Mouse (Mus musculus): Measurements from ENCODE around the gene Elk3. TPM values are rescaled to one million over a fixed set of nuclear protein-coding genes. Genes with fewer than 3 reads are reported as not detected.

The Elk3 gene
- polyA plus RNA-seq, 1 experiment from 2014 or later: 12.2 TPM

DNA sequence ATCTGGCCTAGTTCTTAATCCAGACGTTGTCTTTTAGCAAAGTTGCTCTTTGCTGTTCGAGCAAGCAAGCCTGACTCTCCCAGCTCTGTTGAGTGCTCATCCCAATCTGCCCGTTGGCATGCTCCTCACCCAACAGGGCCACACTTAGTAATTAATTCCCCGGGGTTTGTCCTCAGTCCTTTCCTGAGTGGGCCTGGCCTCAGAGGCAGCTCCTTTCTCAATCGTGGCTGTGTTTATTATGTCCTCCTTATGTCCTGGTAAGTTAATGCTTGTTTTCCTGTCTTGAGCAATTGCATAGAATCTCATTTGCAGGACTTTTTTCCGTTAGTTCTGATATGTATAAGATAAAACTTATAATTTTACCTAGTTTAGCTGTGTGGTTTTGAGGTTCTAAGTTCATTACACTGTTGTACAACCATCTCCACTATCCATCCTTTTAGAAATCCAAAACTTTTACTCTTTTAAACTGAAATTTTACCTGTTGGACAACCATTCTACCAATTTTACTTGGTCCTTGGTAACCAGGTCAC lies 77.2 kb downstream of the Elk3 start:
- H3K4me2 ChIP-seq: no peak overlapping the region
- WGBS: 89% methylated on average over 6 of the region's 6 CpGs

DNA sequence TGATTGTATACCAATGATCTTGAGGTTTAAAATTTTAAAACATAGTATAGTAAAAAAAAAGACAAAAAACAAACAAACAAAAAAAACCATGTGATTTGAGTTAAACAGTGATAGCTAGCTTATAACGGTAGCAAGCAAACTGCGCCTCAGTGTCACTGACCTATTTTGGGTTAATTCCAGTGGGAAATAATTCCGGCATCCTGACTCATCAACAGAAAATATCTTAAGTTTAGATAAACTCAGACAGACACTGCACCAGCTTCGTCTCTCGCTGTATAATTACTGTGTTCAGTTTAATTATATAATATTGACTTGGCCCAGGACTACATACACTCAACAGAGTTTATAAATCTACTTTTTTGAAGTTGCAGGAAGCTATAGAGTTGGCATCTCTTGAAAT lies 79.0 kb downstream of the Elk3 start:
- WGBS: 94% methylated on average over 5 of the region's 5 CpGs
- H3K4me1 ChIP-seq (ENCODE audit: control insufficient read depth, insufficient read depth, low read length): no peaks in the 10 kb centered on the region
- no peak overlapping the region for H3K4me2 ChIP-seq
- H3K36me3 ChIP-seq (ENCODE audit: control insufficient read depth, insufficient read depth, low read length): peaks cover 4% of the 10 kb centered on the region; the same call in 1 of the 2 replicates
- no peak overlapping the region for H3K9ac ChIP-seq (ENCODE audit: low read length)
- no peak overlapping the region for H3K27ac ChIP-seq (ENCODE audit: low read depth, low read length)
- H3K27me3 ChIP-seq (ENCODE audit: control insufficient read depth, insufficient read depth, low read length): no peaks in the 10 kb centered on the region
- no peaks in the 10 kb centered on the region for H3K9me3 ChIP-seq (ENCODE audit: control insufficient read depth, low read length)
- no peak for ATAC-seq (ENCODE audit: low FRiP score)
- H3K4me3 ChIP-seq (ENCODE audit: low read depth, low read length): no peak overlapping the region
- DNase-seq (ENCODE audit: low spot score, missing footprints): no peak

More for the DNA sequence above, 77.2 kb downstream of the Elk3 start:
- ATAC-seq (ENCODE audit: low FRiP score) (no peak), DNase-seq (ENCODE audit: low spot score, missing footprints) (no peak)
- Histone ChIP-seq H3K27ac (ENCODE audit: low read depth, low read length) (no peak overlapping the region), H3K27me3 (ENCODE audit: control insufficient read depth, insufficient read depth, low read length) (no peaks in the 10 kb centered on the region), H3K4me1 (ENCODE audit: control insufficient read depth, insufficient read depth, low read length) (no peaks in the 10 kb centered on the region), H3K9ac (ENCODE audit: low read length) (no peak overlapping the region), H3K4me3 (ENCODE audit: low read depth, low read length) (no peak overlapping the region), H3K36me3 (ENCODE audit: control insufficient read depth, insufficient read depth, low read length) (peaks cover 8% of the 10 kb centered on the region; the same call in 1 of the 2 replicates), H3K9me3 (ENCODE audit: control insufficient read depth, low read length) (no peaks in the 10 kb centered on the region)

DNA sequence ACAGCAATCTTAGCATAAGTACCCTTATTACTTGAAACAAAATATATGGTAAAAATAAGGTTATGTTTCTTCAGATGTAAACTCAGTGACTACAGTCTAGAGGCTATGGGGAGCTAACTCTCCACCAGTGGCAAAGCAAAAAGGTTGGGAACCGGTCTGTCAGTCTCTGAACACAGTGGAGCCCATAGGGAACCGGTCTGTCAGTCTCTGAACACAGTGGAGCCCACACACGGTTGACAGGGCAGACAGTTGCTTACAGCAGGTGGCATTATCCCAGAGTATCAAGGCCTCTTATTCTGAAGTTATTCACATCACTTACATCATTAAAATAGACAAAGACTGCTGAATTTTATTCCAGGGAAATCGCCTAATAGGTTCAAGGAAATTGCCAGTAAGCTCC lies 79.4 kb downstream of the Elk3 start:
- Histone ChIP-seq H3K4me1 (ENCODE audit: control insufficient read depth, insufficient read depth, low read length) (no peaks in the 10 kb centered on the region), H3K4me2 (no peak overlapping the region), H3K27ac (ENCODE audit: low read depth, low read length) (no peak overlapping the region), H3K4me3 (ENCODE audit: low read depth, low read length) (no peak overlapping the region), H3K36me3 (ENCODE audit: control insufficient read depth, insufficient read depth, low read length) (peaks cover 3% of the 10 kb centered on the region; the same call in 1 of the 2 replicates), H3K9ac (ENCODE audit: low read length) (no peak overlapping the region), H3K9me3 (ENCODE audit: control insufficient read depth, low read length) (no peaks in the 10 kb centered on the region), H3K27me3 (ENCODE audit: control insufficient read depth, insufficient read depth, low read length) (no peaks in the 10 kb centered on the region)
- DNase-seq (ENCODE audit: low spot score, missing footprints): no peak
- ATAC-seq (ENCODE audit: low FRiP score): no peak
- WGBS: 85% methylated on average over 4 of the region's 4 CpGs

DNA sequence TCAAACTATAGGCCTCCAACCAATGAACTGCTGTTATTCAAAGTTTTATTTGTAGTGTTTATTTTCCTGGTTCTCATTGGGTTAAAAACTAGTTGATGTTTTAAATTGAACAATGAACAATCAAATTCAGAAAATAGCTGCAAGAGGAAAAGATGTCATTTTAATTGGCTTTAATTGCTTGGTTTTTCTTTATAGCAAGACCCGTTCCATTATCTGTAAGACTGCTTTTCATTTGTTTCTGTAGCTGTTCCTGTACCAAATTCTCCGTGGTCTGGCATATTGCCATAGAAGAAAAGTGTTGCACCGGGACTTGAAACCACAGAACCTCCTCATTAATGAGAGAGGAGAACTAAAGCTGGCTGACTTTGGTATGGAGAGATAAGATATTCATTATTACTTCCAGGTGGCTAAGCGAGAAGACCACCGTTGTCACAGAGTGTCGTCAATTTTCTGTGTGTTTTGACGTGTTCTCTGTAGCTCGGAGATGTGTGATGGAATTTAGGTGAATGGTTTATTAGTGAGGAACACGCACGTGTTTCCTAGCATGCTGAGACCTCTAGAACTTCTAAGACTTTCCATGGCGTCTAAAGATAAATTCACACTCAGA lies 82.4 kb downstream of the Elk3 start:
- no peaks in the 10 kb centered on the region for H3K9me3 ChIP-seq (ENCODE audit: control insufficient read depth, low read length)
- no peaks in the 10 kb centered on the region for H3K27me3 ChIP-seq (ENCODE audit: control insufficient read depth, insufficient read depth, low read length)
- no peaks in the 10 kb centered on the region for H3K4me1 ChIP-seq (ENCODE audit: control insufficient read depth, insufficient read depth, low read length)
- ATAC-seq (ENCODE audit: low FRiP score) (no peak), DNase-seq (ENCODE audit: low spot score, missing footprints) (no peak)
- H3K9ac ChIP-seq (ENCODE audit: low read length): no peak overlapping the region
- H3K36me3 ChIP-seq (ENCODE audit: control insufficient read depth, insufficient read depth, low read length): peaks cover 3% of the 10 kb centered on the region; the same call in 1 of the 2 replicates
- H3K4me3 ChIP-seq (ENCODE audit: low read depth, low read length): no peak overlapping the region
- H3K4me2 ChIP-seq: no peak overlapping the region
- 90% methylated on average over 11 of the region's 11 CpGs for WGBS
- H3K27ac ChIP-seq (ENCODE audit: low read depth, low read length): no peak overlapping the region

DNA sequence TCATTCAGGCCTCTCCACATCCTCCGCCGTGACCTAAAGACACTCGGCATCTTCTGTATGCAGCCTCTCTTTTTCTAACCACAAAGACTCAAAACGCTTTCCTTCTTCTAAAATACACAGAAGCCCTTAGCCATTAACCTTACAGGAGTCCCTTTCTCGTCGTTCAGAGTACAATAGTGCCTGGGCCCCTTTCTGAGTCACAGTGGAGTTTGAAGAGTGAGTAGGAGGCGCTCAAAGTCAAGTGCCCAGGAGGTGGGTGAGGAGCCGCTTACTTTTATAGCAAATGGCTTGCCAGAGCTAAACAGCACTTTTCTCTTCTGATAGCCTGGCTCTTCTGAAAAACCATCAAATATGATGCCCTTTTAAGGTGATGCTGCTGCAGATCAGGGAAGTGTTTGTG lies 83.0 kb downstream of the Elk3 start:
- WGBS: 77% methylated on average over 8 of the region's 8 CpGs
- peaks cover 2% of the 10 kb centered on the region; the same call in 1 of the 2 replicates for H3K36me3 ChIP-seq (ENCODE audit: control insufficient read depth, insufficient read depth, low read length)

DNA sequence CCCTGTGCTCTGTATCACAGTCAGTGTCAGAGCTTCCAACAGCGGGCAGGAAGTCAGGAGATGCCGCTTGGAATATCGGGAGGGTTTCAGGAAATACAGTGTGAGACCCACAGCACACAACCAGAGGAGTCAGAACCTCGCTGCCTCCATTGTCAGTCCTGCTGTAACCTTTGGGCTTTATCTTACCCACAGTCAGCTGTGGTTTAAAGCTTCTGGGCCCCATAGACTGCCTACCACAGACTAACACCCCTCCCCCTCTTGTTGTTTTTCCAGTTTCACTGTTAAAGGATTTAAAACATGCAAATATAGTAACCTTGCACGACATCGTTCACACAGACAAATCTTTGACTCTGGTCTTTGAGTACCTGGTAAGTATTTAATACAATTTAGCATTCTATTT lies 85.2 kb downstream of the Elk3 start:
- H3K9me3 ChIP-seq (ENCODE audit: control insufficient read depth, low read length): no peaks in the 10 kb centered on the region
- H3K4me2 ChIP-seq: no peak overlapping the region
- H3K9ac ChIP-seq (ENCODE audit: low read length): no peak overlapping the region
- ATAC-seq (ENCODE audit: low FRiP score): no peak
- DNase-seq (ENCODE audit: low spot score, missing footprints): no peak
- no peak overlapping the region for H3K4me3 ChIP-seq (ENCODE audit: low read depth, low read length)
- WGBS: 90% methylated on average over 6 of the region's 6 CpGs
- H3K27ac ChIP-seq (ENCODE audit: low read depth, low read length): no peak overlapping the region
- H3K27me3 ChIP-seq (ENCODE audit: control insufficient read depth, insufficient read depth, low read length): no peaks in the 10 kb centered on the region
- H3K4me1 ChIP-seq (ENCODE audit: control insufficient read depth, insufficient read depth, low read length): no peaks in the 10 kb centered on the region
- no peaks in the 10 kb centered on the region for H3K36me3 ChIP-seq (ENCODE audit: control insufficient read depth, insufficient read depth, low read length)

More for the DNA sequence above, 83.0 kb downstream of the Elk3 start:
- Histone ChIP-seq H3K4me3 (ENCODE audit: low read depth, low read length) (no peak overlapping the region), H3K27me3 (ENCODE audit: control insufficient read depth, insufficient read depth, low read length) (no peaks in the 10 kb centered on the region), H3K9me3 (ENCODE audit: control insufficient read depth, low read length) (no peaks in the 10 kb centered on the region), H3K4me1 (ENCODE audit: control insufficient read depth, insufficient read depth, low read length) (no peaks in the 10 kb centered on the region), H3K9ac (ENCODE audit: low read length) (no peak overlapping the region), H3K27ac (ENCODE audit: low read depth, low read length) (no peak overlapping the region), H3K4me2 (no peak overlapping the region)
- DNase-seq (ENCODE audit: low spot score, missing footprints) (no peak), ATAC-seq (ENCODE audit: low FRiP score) (no peak)

DNA sequence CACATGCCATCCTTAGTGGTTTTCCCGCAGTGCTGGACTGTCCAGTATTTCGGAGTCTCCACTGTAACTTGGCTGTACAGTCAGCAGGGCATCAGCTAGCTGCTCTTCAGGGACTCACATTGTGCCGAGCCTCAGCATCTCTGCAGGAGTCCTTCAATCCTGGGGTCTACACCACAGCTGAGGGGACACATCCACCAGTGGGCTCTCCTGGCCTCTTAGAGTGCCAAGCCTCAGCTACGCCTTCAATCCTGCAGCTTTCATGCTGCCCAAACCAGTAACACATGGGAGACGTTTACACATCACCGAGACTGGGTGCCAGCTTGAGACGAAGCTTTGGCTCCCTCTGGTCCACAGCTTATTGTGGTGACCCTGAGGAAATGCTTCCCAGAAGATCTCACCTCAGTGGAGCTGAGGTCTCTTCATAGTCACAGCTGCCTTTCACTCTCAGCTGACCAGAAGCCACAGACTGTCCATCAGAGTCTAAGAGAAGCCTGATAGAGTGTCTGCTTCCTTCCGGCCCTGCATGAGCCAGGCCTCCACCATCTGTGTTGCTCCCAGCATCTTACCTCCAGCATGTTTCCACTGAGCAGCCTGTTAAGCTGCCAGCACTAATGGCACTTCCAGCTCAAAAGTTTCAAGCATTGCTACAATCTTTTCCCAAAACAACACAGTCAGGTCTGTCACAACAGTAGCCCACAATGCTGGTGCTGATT lies 95.7 kb downstream of the Elk3 start:
- H3K27ac ChIP-seq (ENCODE audit: low read depth, low read length): no peak overlapping the region
- no peak for DNase-seq (ENCODE audit: low spot score, missing footprints)
- no peak overlapping the region for H3K4me3 ChIP-seq (ENCODE audit: low read depth, low read length)
- H3K4me1 ChIP-seq (ENCODE audit: control insufficient read depth, insufficient read depth, low read length): no peaks in the 10 kb centered on the region
- WGBS: 92% methylated on average over 8 of the region's 8 CpGs
- H3K4me2 ChIP-seq: no peak overlapping the region
- H3K27me3 ChIP-seq (ENCODE audit: control insufficient read depth, insufficient read depth, low read length): no peaks in the 10 kb centered on the region
- H3K9me3 ChIP-seq (ENCODE audit: control insufficient read depth, low read length): peaks cover 3% of the 10 kb centered on the region; the same call in 1 of the 2 replicates
- no peak for ATAC-seq (ENCODE audit: low FRiP score)
- peaks cover 16% of the 10 kb centered on the region for H3K36me3 ChIP-seq (ENCODE audit: control insufficient read depth, insufficient read depth, low read length)
- no peak overlapping the region for H3K9ac ChIP-seq (ENCODE audit: low read length)

DNA sequence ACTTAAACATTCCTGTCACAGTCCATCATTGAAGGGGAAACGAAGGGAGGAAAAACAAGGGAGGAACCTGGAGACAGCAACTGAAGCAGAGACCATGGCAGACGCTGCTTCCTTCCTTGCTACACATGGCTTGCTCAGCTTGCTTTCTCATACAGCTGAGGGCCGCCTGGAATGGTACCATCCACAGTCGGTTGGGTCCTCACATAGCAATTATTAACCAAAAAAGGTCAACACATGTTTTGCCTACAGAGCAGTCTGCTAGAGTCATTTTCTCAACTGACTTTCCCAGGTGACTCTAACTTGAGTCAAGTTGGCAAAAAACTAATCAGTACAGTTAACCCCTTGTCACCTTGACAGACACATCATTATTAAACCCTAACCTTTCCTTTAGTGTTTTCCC lies 96.7 kb downstream of the Elk3 start:
- Histone ChIP-seq H3K36me3 (ENCODE audit: control insufficient read depth, insufficient read depth, low read length) (peaks cover 16% of the 10 kb centered on the region), H3K9me3 (ENCODE audit: control insufficient read depth, low read length) (peaks cover 3% of the 10 kb centered on the region; the same call in 1 of the 2 replicates), H3K9ac (ENCODE audit: low read length) (no peak overlapping the region), H3K4me1 (ENCODE audit: control insufficient read depth, insufficient read depth, low read length) (no peaks in the 10 kb centered on the region), H3K27me3 (ENCODE audit: control insufficient read depth, insufficient read depth, low read length) (no peaks in the 10 kb centered on the region), H3K27ac (ENCODE audit: low read depth, low read length) (no peak overlapping the region), H3K4me2 (no peak overlapping the region), H3K4me3 (ENCODE audit: low read depth, low read length) (no peak overlapping the region)
- ATAC-seq (ENCODE audit: low FRiP score) (no peak), DNase-seq (ENCODE audit: low spot score, missing footprints) (no peak)
- 84% methylated on average over 4 of the region's 4 CpGs for WGBS

DNA sequence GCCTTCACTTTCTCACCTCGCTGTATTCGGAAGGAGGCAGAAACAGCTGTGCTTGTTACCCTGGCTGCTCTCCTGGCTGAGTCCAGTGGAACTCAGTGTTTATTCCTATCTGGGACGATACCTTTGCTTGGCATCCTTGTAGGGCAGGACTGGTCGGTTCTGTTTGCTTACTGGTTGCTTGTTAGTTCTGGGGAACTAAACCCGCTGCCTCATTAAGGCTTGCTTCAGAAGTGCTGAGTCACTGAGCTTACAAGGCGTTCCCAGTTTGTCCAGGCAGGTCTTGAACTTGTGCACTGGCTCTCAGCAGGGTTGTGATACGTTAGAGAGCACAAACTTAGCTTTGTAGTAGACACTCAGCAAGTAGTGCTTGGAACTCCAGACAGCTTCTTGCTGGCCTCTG lies 97.6 kb downstream of the Elk3 start:
- Histone ChIP-seq H3K9me3 (ENCODE audit: control insufficient read depth, low read length) (peaks cover 3% of the 10 kb centered on the region; the same call in 1 of the 2 replicates), H3K9ac (ENCODE audit: low read length) (no peak overlapping the region), H3K4me2 (no peak overlapping the region), H3K4me3 (ENCODE audit: low read depth, low read length) (no peak overlapping the region), H3K36me3 (ENCODE audit: control insufficient read depth, insufficient read depth, low read length) (peaks cover 16% of the 10 kb centered on the region), H3K27ac (ENCODE audit: low read depth, low read length) (no peak overlapping the region), H3K4me1 (ENCODE audit: control insufficient read depth, insufficient read depth, low read length) (no peaks in the 10 kb centered on the region), H3K27me3 (ENCODE audit: control insufficient read depth, insufficient read depth, low read length) (no peaks in the 10 kb centered on the region)
- ATAC-seq (ENCODE audit: low FRiP score) (no peak), DNase-seq (ENCODE audit: low spot score, missing footprints) (no peak)
- WGBS: 89% methylated on average over 7 of the region's 7 CpGs

Measured in midbrain, embryonic 11.5 days (tissue).